Mouse (Mus musculus): ENCODE measurements around the gene Zfp583. TPM values are rescaled to one million over a fixed set of nuclear protein-coding genes. Genes with fewer than 3 reads are reported as not detected.
"Not testable (repeated sequence)": the region's sequence is repeated elsewhere in the genome, so short reads cannot be mapped to it uniquely, and the experiment has no call there.

Zfp583 gene
- polyA plus RNA-seq, 1 experiment: 6.2 TPM

- Histone ChIP-seq H3K27ac (ENCODE audit: insufficient read depth, low read length) (no peak overlapping the region), H3K4me3 (ENCODE audit: insufficient read depth, low read length) (no peak overlapping the region), H3K4me1 (ENCODE audit: control insufficient read depth, insufficient read depth, low read length) (no peaks in the 10 kb centered on the region)
- TF ChIP-seq POLR2A (IDR thresholded peaks at IDR 0.05; ENCODE audit: low read depth, low read length) (no peak), CTCF (IDR thresholded peaks at IDR 0.05; ENCODE audit: borderline replicate concordance, insufficient read depth, low read length) (no peak)
Measured at GRCm38 (mm10) chr7:6360477-6361060, 29.5 kb upstream of the Zfp583 start.

GRCm38 (mm10) chr7:6358937-6359590 is 28.0 kb upstream of the Zfp583 start:
- no peak overlapping the region for H3K4me3 ChIP-seq (ENCODE audit: insufficient read depth, low read length)
- TF ChIP-seq CTCF (IDR thresholded peaks at IDR 0.05; ENCODE audit: borderline replicate concordance, insufficient read depth, low read length): no peak
- no peaks in the 10 kb centered on the region for H3K4me1 ChIP-seq (ENCODE audit: control insufficient read depth, insufficient read depth, low read length)
- H3K27ac ChIP-seq (ENCODE audit: insufficient read depth, low read length): no peak overlapping the region

- H3K4me1 ChIP-seq (ENCODE audit: control insufficient read depth, insufficient read depth, low read length): no peaks in the 10 kb centered on the region
- H3K4me3 ChIP-seq (ENCODE audit: insufficient read depth, low read length): no peak overlapping the region
- H3K27ac ChIP-seq (ENCODE audit: insufficient read depth, low read length): no peak overlapping the region
- no peak for TF ChIP-seq CTCF (IDR thresholded peaks at IDR 0.05; ENCODE audit: borderline replicate concordance, insufficient read depth, low read length)
- TF ChIP-seq POLR2A (IDR thresholded peaks at IDR 0.05; ENCODE audit: low read depth, low read length): no peak
Measured at GRCm38 (mm10) chr7:6358121-6358520, 27.0 kb upstream of the Zfp583 start.

GRCm38 (mm10) chr7:6344124-6344523 is 13.0 kb upstream of the Zfp583 start:
- Histone ChIP-seq H3K4me3 (ENCODE audit: insufficient read depth, low read length) (peak overlapping the region; percentile 66; the same call in 1 of the 2 replicates), H3K27ac (ENCODE audit: insufficient read depth, low read length) (no peak overlapping the region), H3K4me1 (ENCODE audit: control insufficient read depth, insufficient read depth, low read length) (no peaks in the 10 kb centered on the region)
- TF ChIP-seq CTCF (IDR thresholded peaks at IDR 0.05; ENCODE audit: borderline replicate concordance, insufficient read depth, low read length): no peak

- Histone ChIP-seq H3K27ac (ENCODE audit: insufficient read depth, low read length) (no peak within 1 kb of the TSS), H3K4me1 (ENCODE audit: control insufficient read depth, insufficient read depth, low read length) (no peaks in the 10 kb centered on the region), H3K4me3 (ENCODE audit: insufficient read depth, low read length) (peak within 1 kb of the TSS; percentile 66)
- no peak for TF ChIP-seq POLR2A (IDR thresholded peaks at IDR 0.05; ENCODE audit: low read depth, low read length)
- TF ChIP-seq CTCF (IDR thresholded peaks at IDR 0.05; ENCODE audit: borderline replicate concordance, insufficient read depth, low read length): no peak
Measured at GRCm38 (mm10) chr7:6343501-6344071, 12.5 kb upstream of the Zfp583 start, which contains the start of gene Gm3854. TSS of gene Gm3854 (plus strand) at chr7:6343759.

- TF ChIP-seq POLR2A (IDR thresholded peaks at IDR 0.05; ENCODE audit: low read depth, low read length) (no peak), CTCF (IDR thresholded peaks at IDR 0.05; ENCODE audit: borderline replicate concordance, insufficient read depth, low read length) (no peak)
- Histone ChIP-seq H3K27ac (ENCODE audit: insufficient read depth, low read length) (no peak overlapping the region), H3K4me3 (ENCODE audit: insufficient read depth, low read length) (no peak overlapping the region), H3K4me1 (ENCODE audit: control insufficient read depth, insufficient read depth, low read length) (no peaks in the 10 kb centered on the region)
Measured at GRCm38 (mm10) chr7:6339865-6340264, 8.8 kb upstream of the Zfp583 start.

GRCm38 (mm10) chr7:6330458-6331232 is 440 bp downstream of the Zfp583 start:
- H3K4me3 ChIP-seq (ENCODE audit: insufficient read depth, low read length): peak overlapping the region; percentile 82
- TF ChIP-seq POLR2A (IDR thresholded peaks at IDR 0.05; ENCODE audit: low read depth, low read length): no peak
- TF ChIP-seq CTCF (IDR thresholded peaks at IDR 0.05; ENCODE audit: borderline replicate concordance, insufficient read depth, low read length): no peak
- H3K4me1 ChIP-seq (ENCODE audit: control insufficient read depth, insufficient read depth, low read length): no peaks in the 10 kb centered on the region
- no peak overlapping the region for H3K27ac ChIP-seq (ENCODE audit: insufficient read depth, low read length)

- H3K27ac ChIP-seq (ENCODE audit: insufficient read depth, low read length); H3K4me3 ChIP-seq (ENCODE audit: insufficient read depth, low read length); H3K4me1 ChIP-seq (ENCODE audit: control insufficient read depth, insufficient read depth, low read length): not testable (repeated sequence)
Measured at GRCm38 (mm10) chr7:6300796-6301195, 30.3 kb downstream of the Zfp583 start.

- not testable (repeated sequence) for H3K4me3 ChIP-seq (ENCODE audit: insufficient read depth, low read length); H3K4me1 ChIP-seq (ENCODE audit: control insufficient read depth, insufficient read depth, low read length); H3K27ac ChIP-seq (ENCODE audit: insufficient read depth, low read length)
Measured at GRCm38 (mm10) chr7:6291121-6291520, 40.0 kb downstream of the Zfp583 start.

- Histone ChIP-seq H3K27ac (ENCODE audit: insufficient read depth, low read length) (no peak overlapping the region), H3K4me1 (ENCODE audit: control insufficient read depth, insufficient read depth, low read length) (peaks cover 2% of the 10 kb centered on the region; the same call in 1 of the 2 replicates), H3K4me3 (ENCODE audit: insufficient read depth, low read length) (peak overlapping the region; percentile 54)
- TF ChIP-seq POLR2A (IDR thresholded peaks at IDR 0.05; ENCODE audit: low read depth, low read length): no peak
Measured at GRCm38 (mm10) chr7:6286921-6287531, 44.1 kb downstream of the Zfp583 start.
